Mouse (Mus musculus): ENCODE data around the gene Atp5k.

- TF ChIP-seq POLR2A (IDR thresholded peaks at IDR 0.05; ENCODE audit: borderline replicate concordance, extremely low read depth, low read depth, low read length) (no peak), CTCF (IDR thresholded peaks at IDR 0.05; ENCODE audit: insufficient read depth, low read length) (no peak)
These were observed 46.0 kb downstream of the Atp5k start, which contains the start of gene Pde6b for GRCm38 (mm10) chr5:108388201-108388600.
